Mouse (Mus musculus) urinary bladder, postnatal 25 days (tissue): ENCODE data around the gene Itga5.

Source experiments
- DNase-seq: peaks from one replicate; pipeline ENCODE4 v3.0.0; 2022; ENCODE audit warnings: low spot score

Itga5 gene

DNA sequence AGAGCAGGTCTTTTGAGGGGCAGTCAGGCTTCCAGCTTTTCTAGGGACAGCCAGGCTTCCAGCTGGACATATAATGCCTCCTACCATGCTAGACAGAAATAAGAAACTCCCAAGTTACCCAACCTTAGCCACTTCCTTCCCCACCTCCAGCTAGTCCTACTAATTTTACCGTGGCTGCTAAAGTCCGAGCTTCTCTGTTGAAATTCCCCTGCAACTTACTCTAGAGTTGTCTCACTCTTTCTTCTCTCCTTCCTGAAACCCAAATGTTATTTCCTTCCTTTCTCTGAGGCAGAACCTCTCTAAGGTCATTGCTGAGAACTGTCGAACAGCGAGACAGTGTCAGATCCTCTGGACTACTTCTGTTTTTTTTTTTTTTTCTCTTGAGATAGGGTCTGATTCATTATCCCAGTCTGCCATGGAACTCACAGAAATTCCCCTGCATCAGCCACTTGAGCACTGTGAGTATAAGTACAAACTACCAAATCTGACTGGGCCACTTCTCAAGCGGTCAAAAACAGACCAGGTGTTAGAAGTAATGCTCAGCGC is 56.1 kb downstream of the Itga5 start, which contains the start of gene Gpr84:
Gpr84 (minus strand) TSS at position 248 of the 546 bp plus-strand sequence.
- no peak for DNase-seq

DNA sequence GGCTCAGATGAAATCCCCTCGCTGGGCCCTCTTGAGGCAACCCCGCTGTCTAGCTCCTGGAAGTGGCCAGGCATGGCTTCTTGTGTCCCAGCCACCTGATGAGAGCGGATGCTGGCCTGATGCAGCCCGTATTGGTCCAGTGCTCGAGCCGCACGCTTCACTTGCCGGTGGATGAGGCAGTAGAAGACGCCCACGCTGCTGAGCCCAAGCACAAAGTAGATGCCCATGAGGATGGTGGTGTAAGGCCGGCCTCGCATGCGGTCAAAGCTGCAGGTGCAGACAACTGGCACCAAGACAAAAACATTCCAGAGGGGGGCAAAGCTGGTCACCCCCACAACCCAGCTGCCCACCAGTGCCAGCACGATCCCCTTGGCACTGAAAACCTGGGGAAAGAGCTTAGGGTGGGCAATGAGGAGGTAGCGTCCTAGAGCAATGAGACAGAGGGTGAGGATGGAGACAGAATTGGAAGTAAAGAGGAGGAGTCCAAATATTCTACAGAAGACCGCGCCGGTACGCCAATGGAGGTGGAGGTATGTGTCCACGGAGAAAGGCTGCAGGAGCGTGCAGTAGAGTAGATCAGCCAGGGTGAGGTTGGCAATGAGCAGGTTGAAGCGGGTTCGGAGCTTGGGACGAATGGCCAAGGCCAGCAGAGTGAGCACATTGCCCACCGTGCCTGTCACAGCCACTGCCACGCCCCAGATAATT is 57.5 kb downstream of the Itga5 start:
- DNase-seq, result no peak

DNA sequence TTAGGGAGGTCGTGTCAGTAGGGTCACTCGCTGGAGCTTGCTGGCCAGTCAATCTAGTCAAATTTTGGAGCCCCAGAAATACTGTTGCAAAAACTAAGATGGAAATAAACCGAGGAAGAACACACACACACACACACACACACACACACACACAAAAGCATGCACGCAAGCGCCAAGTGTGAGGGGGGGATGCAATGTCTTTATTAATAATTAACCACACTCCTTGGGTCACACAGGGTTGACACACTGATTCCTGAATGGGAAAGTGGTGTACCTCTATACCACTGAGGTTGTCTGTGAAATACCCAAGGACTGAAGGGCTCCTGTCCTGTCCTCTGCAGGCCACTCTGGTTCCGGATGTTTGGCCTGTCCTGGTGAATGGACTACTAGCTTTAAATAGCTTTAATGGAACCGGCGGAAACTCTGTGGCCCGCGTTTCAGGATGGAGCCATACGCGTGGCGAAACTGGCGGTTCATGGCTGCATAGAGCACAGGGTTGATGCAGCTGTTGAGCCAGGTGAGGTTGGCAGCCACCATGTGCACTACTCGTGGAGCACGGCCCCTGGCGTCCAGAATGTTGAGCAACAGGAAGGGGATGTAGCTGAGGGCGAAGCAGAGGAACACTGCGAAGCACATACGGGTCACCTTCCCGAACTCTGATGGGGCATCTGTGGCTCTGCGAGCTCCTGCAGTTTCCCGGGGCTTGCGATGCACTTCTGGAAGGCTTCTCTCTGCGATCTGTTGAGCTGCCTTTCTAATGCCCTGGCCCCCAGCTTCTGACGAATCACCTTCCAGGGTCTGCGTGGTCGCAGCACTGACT is 58.3 kb downstream of the Itga5 start:
- DNase-seq, result no peak

DNA sequence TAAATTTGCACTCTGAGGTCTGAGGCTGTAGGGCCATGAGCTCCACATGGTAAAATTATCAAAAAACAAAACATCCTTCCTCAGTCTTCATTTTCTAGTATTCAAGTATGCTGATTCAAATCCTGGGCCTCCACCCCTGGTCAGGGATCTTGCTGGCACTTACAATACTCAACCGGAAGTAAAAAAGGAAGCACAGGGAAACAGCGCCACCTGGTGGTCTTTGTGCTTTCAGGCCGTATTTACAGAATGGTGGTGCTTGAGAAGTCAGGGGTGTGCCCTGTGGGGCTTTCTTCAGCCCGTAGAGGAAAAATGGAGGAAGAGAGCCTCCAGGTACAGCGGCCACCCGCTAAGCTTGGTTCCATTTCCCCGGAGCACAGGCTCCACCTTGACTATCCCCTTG is 59.4 kb downstream of the Itga5 start:
- peak; percentile 93 for DNase-seq

DNA sequence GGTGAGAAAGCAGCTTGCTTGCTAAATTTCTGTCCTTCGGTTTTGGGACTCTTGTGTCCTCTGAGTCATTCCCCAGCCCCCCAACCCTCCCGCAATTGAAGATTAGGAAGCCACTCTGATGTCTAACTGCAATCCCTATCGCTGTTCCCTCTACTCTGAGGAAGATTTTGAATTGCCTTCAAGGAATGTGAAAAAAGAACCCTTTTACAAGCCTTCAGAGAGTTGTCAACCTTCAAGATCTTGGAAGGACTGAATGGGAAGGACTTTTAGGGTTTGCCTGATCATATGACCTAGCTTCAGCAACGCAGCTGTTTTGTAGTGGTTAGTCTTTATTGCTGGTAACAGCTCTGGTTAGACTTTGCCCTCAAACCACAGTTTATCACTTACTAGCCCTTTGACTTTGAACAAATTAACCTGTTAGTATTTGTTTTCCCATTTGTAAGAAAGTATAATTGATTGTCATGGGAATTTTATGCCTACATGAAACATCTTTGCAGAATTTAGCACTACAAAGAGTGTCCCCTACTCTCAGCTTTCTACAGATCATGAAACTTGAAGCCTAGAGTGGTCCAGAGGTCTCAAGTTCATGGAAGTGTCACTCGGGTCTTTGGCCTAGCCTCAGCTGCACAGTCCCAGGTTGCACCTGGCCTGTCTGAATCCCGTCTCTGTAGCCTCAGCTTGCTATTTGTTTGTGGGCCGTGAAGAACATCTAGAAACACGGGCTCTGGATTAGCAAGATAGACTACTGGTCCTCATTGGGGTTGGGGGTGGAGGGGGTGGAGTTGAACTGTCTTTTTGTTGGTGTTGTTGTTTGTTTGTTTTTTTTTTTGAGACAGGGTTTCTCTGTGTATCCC is 60.5 kb downstream of the Itga5 start:
- no peak for DNase-seq

DNA sequence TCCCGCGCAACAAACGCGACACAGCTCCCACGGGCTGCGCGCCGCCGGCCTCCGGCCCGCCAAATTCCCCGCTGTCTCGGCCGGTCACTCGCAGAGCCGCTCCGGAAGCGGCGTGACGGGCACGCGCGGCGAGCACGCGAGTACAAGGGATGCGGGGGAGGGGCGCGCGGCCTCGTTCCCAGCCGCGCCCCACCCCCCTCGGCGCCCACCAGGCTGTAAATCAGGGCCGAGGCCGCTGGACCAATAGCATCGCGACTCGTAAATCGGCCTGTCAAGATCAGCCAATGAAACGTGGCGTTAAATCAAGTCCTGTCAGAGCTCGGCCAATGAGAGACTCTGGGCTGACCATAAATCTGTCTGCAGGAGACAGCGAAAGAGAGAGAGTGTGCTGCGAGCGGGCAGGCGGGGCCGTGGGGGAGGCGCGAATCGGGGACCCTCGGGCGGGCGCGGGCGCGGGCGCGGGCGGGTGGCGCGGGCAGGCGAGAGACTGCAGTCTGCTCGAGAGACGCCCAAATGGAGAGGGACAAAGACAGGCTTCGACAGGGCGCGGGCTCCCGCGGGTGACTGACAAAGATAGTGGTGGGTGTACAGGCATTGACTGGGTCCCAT is 61.4 kb downstream of the Itga5 start:
- peak; percentile 92 for DNase-seq

DNA sequence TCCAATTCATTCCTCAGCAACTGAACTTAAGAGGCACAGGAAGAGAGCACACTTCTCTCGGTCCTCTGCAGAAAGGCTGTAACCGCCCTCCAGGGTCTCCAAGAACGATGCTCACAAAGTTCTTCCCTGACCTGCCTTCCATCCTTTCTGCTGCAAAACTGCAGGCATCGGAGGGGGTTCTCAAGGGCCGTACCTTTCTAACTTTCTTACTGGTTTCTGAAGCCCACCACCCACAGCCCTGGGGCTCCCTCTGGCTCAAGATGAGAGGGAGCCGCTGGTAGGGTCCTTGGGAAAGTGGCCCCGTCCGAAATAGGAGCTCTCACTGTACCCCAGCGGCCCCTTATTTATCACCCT is 62.0 kb downstream of the Itga5 start:
- DNase-seq, result no peak

DNA sequence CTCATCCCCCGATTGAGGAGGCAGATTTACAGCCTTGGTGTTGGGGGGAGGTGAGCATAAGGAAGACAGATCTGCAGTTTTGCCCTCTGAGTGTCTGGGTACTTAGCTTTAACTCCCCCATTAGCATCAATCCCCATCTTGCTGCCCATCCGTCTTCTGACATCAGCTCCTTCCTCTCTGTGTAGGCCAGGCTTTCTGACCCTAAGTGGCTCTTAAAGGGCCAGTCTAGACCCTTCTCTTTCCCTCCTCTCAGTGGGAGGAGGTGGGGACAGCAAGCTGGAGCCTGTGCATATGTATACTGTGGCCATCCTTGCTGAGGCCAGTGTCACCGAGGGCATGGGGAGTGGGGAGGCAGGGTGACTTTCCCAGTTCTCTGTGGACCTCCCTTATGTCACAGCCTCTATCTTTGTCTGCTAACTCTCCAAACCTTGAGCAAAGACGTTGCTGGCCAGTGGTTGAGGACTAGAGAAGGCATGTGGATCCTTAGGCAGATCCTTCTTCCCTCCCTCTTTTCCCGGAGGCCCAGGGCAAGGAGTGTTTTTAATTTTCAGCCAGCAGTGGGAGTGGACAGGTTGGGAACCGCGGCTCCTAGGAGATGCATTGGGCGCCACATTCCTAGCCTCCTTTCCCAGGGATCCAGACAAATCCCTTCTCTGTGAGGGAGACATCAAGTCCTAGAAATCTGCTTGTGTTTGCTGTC is 62.5 kb downstream of the Itga5 start:
- DNase-seq, result no peak

DNA sequence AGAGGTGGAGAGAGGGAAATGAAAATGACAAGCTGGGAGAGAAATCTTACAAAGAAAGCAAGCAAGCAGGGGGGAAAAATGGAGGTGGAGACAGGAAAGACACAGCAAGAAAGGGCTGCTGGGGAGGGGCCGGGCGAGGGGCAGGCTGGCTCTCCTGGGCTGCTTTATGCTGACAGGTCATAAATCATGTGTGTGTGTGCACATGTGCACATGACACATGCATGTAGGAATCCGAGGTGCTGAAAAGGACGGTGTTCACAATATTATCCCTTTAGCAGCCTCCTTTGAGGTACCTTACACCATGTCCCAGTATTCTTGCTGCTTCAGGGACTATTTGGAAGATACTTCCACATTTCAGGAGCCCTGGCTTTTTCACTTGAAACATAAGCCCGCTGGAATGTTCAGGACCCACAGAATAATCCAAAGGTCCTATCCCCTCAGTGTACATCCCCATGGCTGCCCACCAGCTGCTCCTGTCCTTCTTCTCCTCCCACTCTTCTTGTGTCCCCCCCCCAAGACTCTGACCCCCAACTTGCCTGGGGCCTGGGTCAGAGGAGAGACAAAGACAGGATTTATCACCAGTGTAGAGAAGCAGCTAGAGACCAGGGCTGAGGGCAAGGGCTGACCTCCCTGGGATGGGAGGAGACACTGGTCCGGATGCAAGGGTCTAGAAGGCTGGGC is 64.1 kb downstream of the Itga5 start:
- DNase-seq, result no peak

DNA sequence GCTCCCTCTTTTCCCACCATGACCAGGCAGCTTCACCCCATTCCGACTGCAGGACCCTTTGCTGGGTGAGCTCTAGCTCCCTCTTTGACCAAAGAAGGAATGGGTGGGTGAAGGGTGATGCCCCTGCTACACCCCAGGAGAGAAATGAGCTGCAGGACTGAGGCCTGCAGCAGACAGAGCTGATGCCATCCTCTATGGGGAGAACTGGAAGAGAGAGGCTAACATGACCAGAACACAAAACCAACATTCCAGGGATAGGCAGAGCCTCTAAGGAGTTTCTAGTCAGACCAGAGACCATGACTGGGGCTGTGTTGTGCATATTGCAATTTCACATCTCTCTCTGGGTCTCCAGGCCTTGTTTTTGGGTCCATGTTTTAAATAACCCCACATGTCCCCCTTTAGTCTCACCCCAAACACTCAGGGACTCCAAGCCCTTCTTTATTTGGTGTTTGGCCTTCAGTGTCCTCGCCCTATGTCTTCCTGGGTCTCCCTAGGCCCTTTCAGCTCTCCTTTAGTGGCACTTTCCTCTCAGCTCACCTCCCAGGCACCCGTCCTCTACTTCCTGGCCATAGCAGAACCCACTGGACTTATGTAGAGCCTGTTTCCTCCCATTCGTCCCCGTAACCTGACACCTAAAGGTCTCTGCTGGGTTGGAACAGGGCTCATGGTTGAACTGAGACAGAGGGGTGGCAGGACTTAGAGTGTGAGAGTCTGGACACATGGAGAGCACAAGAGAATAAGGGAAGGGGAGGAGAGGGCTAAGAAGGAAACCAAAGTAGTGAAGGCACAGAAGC is 64.8 kb downstream of the Itga5 start:
- DNase-seq, result no peak

DNA sequence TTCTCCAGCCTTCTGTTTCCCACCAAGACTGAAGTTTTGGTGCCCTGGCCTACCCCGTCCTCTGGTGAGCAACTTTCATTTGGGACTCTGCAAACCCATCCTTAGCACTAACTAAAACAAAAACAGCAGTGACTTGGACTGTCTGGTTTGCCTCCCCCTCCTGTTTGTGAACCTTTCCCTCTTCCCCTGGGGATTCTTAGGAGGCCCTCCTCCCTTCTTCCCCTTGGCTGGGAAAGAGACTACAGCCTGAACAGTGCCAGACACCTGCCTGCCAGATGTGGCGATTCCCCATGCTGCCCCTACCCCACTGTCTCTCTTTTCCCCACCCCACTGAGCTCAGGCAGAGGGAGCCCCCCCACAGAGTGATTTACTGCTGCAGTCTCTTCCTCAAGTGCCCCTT is 65.5 kb downstream of the Itga5 start:
- DNase-seq, result no peak

DNA sequence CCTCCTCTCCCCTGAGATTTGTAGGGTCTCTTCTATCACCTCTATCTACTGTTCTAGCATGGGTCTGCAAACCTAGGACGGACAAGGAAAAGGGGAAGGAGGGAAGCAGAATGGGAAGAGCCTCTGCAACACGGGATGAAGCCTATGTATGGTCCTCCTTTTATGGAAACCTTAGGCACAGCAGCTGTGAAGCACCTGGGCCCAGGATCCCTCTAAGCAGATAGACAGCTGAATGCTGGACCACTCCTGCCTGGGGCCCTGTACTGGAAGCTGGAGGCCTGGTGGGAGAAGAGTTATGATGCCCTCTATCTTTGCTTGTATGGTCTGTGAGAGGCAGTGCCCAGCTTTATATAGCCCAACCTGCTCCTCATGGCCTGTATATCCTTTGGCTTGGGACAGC is 66.0 kb downstream of the Itga5 start:
- DNase-seq, result no peak

DNA sequence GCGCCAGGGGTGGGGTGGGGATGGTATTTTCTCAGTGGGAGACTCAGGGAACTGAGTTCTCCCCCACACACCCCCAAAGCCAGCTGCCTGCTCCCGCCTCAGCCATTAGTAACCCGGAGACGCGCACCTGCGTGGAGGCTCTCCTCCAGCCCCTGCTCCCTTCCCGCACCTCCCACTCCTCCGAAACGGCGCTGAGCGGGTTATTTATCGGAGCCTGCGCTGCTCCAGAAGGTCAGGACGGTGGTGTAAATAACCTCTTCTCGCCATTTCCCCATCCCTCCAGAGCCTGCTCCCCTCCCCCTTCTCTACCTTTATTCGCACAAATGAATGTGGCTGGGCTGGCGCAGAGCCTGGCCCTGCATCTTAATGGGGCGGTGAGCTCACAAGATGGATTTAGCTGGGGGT is 66.5 kb downstream of the Itga5 start:
- DNase-seq, result no peak

DNA sequence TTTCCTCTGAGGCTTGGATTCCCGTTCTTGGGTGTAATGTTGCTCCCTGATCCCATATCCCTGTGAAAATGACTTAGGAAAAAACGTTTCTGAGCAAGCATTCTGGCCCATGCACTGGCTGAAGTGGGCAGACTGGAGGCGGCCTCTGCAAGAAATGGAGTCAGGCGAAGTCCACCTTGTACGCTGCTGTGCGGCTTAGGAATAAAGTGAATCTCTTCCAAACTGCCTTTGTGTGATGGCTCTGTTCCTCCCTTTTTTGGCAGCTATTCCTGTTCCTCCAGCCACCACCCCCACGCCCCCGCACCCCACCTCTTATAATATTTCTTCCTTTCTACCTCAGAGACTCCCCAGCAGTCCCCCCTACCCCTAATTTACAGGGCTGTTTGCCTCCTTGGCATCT is 66.9 kb downstream of the Itga5 start:
- DNase-seq, result no peak

DNA sequence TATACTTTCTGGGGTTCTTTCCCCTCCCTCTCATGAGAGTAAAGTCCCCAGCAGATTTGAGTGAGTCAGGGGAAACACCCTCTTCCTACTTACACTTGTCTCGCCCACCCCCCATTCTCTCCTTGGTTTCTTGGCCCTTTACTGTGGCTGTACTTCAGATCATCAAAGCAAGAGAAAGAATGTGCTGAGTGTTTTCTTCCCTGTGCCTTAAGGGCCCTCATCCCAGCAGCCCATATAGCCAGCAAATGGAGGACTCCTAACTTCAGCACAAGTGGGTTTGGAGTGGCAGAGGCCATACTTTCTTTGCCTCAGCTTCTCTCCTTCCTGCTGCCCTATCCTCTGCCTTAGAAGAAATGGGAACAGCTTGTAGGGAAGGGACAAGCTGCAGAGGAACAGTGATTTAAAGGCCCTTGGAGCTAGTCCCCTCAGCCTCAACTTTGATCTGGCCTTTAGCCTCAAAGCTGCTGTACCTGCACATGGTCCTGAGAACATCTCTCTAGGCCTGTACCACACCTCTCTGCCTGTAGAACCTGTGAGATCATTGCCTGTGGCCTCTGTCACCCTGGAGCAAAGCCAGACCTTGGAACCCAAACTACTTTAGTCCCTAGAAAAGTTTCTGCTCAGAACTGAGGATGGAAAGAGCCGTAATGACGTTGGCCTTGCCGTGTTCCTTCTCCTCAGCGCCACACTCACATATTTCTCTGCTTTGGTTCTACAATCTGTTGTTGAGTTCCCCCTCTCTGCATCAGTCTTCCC is 67.5 kb downstream of the Itga5 start:
- no peak for DNase-seq

DNA sequence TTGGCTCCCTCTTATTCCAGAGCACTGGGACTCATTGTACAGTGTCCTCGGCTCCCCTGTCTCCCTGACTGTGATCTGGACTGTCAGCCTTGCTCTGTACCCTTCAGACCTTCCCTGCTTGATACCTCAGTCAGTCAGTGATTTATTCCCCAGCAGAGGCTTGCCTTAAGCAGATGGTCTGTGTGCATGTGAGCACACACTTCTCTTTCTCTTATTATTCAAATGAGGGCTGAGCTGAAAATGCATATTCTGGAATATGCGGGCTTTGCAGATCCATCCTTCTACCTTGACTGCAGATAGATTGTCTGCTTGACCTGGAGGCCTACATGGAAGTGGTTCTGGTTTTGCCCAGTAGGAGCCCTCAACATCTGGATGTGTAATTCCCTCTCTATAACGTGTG is 68.5 kb downstream of the Itga5 start:
- no peak for DNase-seq

DNA sequence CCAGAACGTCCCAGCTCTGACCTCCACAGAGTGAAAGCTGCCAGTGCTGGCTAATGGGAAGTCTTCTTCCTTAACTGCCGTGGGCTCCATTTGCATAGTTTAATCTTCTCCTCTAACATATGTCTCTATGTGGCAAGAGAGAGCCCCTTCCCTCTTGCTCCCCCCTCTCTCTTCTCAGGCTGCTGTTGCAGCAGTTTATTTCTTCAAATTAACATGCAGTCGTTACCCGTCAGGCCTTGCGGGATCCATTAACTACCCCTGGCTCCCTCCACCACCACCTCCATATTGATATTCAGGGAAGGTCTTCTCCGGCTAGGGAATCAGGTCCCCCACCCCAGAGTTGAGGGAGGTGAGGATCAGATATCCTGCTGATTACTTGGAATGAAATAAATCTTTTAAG is 69.2 kb downstream of the Itga5 start:
- no peak for DNase-seq

DNA sequence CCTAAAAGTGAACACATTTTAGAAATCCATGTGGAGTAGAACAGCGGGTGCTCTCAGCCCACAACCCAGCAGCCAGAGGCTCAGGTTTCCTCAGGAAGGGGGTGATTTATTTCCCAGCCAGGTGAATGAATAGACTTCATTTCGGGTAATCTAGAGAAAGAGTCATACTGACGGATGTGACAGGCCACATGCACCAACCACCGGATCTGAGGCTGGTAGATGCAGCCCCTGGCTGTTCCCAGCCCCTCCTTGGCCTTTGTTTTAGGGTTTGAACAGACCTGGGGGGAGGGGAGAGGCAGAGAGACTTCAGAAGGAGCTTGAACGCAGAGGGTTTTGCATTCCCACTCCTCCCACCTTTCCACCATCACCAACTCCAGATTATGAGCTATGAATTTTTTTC is 70.7 kb downstream of the Itga5 start:
- no peak for DNase-seq

DNA sequence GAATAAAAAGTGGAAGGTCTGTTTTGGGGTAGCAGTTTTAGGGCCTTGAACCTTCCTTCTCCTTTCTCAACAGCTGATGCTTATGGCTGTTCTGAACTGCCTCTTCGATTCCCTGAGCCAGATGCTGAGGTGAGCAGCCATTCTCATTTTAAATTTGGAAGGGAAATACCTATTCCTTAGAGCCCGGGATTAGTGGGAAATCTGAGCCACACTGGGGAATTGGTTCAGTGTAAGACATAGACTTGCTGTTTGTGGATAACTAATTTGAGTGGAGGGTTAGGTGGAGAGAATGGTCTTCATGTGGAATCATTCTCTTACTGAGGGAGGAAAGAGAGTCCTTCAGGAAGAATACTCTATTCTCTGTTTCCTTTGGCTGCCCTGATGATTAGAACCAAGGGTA is 71.9 kb downstream of the Itga5 start:
- no peak for DNase-seq
